Mouse (Mus musculus) embryo, embryonic 11.5 days (tissue): ENCODE results near the gene B4galnt4.
"Not testable (repeated sequence)": the region's sequence is repeated elsewhere in the genome, so short reads cannot be mapped to it uniquely, and the experiment has no call there.

ENCODE experiments used
- DNase-seq: peaks from one replicate; pipeline ENCODE4 v3.0.0-alpha.2; 2012; ENCODE audit warnings: low read depth, low spot score

Gene B4galnt4

GRCm38 (mm10) chr7:141060426-141061242 is at the start of gene B4galnt4:
TSS of gene B4galnt4 (plus strand) at chr7:141061104.
- peak; percentile 77 for DNase-seq

GRCm38 (mm10) chr7:141011238-141011770 is 49.6 kb upstream of the B4galnt4 start:
- no peak for DNase-seq

GRCm38 (mm10) chr7:141016707-141017697 is 43.9 kb upstream of the B4galnt4 start:
- no peak for DNase-seq

GRCm38 (mm10) chr7:141017824-141018223 is 43.1 kb upstream of the B4galnt4 start, which contains the start of gene Ifitm6:
TSS of gene Ifitm6 (minus strand) at chr7:141017924.
- not testable (repeated sequence) for DNase-seq

- DNase-seq: no peak
Measured at GRCm38 (mm10) chr7:141019028-141019427, 41.9 kb upstream of the B4galnt4 start.

- DNase-seq: no peak
Measured at GRCm38 (mm10) chr7:141021489-141022449, 39.1 kb upstream of the B4galnt4 start.

- DNase-seq: no peak
Measured at GRCm38 (mm10) chr7:141024865-141025838, 35.8 kb upstream of the B4galnt4 start.

- no peak for DNase-seq
Measured at GRCm38 (mm10) chr7:141026097-141026739, 34.7 kb upstream of the B4galnt4 start.

- no peak for DNase-seq
Measured at GRCm38 (mm10) chr7:141026740-141027098, 34.2 kb upstream of the B4galnt4 start.

- DNase-seq: no peak
Measured at GRCm38 (mm10) chr7:141028831-141029230, 32.1 kb upstream of the B4galnt4 start, which contains the start of gene Gm17387. TSS of gene Gm17387 (plus strand) at chr7:141029131.

GRCm38 (mm10) chr7:141030390-141030789 is 30.5 kb upstream of the B4galnt4 start:
- no peak for DNase-seq

- DNase-seq: no peak
Measured at GRCm38 (mm10) chr7:141032458-141033167, 28.3 kb upstream of the B4galnt4 start.

GRCm38 (mm10) chr7:141036624-141037023 is 24.3 kb upstream of the B4galnt4 start:
- not testable (repeated sequence) for DNase-seq

- DNase-seq: no peak
Measured at GRCm38 (mm10) chr7:141038090-141039032, 22.5 kb upstream of the B4galnt4 start.

- no peak for DNase-seq
Measured at GRCm38 (mm10) chr7:141039386-141040107, 21.4 kb upstream of the B4galnt4 start.

- no peak for DNase-seq
Measured at GRCm38 (mm10) chr7:141040867-141041606, 19.9 kb upstream of the B4galnt4 start.
